Mouse (Mus musculus): ENCODE data around the gene Gnb4.

Gene Gnb4

DNA sequence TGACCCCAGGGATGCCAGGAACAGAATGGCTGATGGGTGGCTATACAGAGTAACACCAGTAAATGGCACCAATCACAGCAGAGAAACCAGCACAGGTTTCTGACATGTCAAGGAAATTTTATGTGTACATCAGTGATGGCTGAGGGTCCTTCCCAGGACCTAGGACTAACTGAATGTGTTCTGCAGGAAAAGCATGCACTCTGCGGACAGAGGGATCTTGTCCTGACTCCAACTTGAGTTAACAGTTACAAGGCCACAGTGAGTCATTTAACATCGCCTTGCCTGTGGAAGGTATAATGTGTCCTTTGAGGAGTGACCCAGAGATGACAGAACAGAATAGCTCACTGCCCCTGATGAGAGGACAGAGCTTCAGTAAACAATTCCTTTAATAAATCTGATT is 1.6 kb downstream of the Gnb4 start:
- DNase-seq (ENCODE audit: low read depth) = no peak

DNA sequence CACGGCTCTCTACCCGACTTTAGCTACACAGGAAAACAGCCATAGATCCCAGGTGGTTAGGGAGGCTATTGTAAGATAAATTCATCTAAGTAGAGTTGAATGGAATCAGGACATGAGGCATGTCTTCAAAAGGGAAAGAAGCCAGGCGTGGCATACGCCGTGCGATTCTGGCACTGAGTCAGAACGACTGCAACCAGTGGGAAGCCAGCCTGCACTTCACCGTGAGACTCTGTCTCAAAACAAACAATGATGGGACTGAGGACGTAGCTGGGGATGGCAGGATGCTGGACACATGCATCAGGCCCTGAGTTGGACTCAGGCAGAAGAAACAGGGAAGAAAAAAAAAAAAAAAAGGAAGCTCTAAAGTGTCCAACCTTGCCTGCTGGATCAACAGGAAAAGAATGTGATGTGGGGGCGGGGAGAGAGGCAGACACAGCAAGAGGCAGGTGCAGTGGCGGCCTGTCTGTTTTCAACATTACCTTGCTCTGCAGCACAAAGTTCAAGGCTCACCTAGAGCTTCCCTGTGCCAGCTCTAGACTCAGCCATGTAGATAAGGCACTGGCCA is 4.7 kb downstream of the Gnb4 start:
- DNase-seq (ENCODE audit: low read depth) = no peak

DNA sequence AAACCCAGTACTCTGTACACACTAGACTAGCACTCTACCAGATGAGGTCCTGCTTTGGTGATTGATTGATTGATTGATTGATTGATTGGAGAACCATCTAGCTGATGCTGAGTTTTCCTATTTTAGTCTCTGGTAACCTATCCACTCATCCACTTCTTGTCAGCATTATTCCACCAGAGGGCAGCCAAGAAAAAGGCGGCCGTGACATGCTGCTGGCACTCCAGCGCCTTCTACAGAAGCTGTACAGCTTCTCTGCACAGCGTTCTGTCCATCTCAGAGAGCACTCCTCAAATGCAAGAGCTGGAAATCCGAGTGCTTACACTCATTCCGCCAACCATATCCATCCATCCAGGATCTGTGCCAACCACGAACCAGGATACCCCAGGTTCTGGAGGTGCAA is 5.8 kb downstream of the Gnb4 start:
- DNase-seq (ENCODE audit: low read depth) = peak; percentile 64

- no peak for DNase-seq (ENCODE audit: low read depth)
Measured at GRCm38 (mm10) chr3:32609233-32609632, 7.2 kb downstream of the Gnb4 start.

GRCm38 (mm10) chr3:32601055-32601454 is 15.3 kb downstream of the Gnb4 start:
- DNase-seq (ENCODE audit: low read depth) = peak; percentile 94

- DNase-seq (ENCODE audit: low read depth) = peak; percentile 79
Measured at GRCm38 (mm10) chr3:32599328-32599727, 17.1 kb downstream of the Gnb4 start.

DNA sequence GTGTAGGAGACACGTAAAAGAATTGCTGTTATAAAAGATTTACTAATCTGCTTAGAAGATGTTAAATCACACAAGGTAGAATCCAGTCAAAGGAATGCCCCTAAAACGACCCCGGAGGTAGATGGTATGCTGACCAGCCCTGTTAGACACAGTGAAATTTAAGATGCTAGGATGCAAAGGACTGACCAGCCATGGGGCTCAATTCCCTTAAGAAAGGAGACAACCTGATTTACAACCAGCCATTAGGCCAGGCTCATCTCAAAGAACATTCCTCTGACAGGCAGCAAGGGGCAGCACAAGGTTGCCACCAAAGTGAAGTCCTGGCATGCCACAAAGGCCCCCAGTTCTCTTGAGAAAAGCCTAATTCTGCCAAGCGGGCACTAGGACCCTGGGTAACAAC is 21.3 kb downstream of the Gnb4 start:
- DNase-seq (ENCODE audit: low read depth) = no peak

DNA sequence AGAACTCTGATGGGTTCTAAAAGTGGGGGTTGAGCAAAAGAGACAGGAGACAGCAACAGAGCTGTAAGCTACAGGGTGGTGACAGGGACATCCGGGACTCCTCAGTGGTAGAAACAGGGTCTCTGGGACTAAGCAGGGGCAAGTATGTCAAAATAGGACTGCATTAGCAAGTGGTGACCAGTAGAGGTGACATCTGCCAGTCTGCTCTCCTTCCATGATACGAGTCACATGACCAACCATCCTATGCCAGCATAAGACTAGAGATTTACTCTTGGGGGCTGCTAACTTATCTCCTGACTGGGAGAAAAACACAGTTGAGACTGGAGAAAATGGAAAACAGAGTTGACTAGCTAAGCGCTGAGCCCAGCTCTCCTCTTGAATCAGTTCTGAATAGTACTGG is 30.1 kb downstream of the Gnb4 start:
- peak; percentile 24 for DNase-seq (ENCODE audit: low read depth)

DNA sequence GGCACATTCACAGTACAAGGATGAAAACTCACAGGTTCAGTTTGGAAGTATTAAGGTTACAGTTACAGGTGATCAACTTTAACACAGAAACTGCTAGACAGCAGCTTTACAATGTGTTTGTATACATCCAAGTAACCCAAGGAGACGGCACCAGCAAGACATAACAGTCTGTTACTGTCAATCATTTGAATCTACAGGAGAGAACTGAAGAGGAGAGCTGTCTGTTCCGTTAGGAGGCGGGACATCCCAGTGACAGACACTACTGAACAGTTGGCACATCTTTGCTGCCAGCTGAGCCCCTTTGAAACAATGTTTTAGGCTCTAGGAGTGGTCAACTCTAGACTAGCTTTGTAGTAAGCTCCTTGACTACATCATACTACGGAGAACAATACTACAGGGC is 32.9 kb downstream of the Gnb4 start:
- DNase-seq (ENCODE audit: low read depth) = no peak

- peak; percentile 69 for DNase-seq (ENCODE audit: low read depth)
Measured at GRCm38 (mm10) chr3:32581911-32582310, 34.5 kb downstream of the Gnb4 start.

DNA sequence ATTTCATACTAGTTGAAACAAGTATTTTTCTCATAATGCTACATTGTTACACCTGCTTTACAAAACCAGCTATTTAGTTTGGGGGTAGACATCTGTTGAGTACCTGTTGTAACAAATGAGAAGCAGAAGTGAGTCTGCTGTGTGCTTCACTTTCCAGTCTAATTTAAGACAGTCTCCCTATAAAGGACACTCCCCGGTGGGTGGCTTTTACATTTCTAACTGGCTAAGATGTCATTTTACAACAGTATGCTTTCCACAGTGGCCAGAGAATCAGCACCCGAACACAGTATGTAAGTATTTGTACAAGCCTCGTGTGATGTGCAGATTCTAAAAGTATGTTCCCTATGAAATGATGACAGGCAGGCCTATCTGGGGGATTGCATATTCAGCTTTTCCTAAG is 35.6 kb downstream of the Gnb4 start:
- DNase-seq (ENCODE audit: low read depth) = no peak

DNA sequence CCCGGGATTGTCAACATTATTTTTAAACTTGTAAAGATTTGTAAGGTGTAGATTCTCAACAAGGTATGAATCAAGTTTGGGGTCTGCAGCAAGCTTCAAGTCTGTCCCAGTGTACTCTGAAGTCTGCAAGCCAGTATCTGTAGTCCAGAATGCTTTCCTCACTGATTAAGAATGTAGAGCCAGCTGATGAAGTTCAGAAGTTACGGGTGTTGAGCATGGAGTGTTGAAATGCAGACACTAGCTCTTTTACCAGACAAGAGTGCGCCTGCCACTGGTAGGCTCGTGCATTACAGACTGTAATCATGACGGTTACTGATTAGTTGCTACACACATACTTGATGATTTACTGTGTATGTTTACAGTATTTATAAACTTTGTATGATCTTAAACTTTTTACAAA is 37.6 kb downstream of the Gnb4 start:
- DNase-seq (ENCODE audit: low read depth) = no peak

DNA sequence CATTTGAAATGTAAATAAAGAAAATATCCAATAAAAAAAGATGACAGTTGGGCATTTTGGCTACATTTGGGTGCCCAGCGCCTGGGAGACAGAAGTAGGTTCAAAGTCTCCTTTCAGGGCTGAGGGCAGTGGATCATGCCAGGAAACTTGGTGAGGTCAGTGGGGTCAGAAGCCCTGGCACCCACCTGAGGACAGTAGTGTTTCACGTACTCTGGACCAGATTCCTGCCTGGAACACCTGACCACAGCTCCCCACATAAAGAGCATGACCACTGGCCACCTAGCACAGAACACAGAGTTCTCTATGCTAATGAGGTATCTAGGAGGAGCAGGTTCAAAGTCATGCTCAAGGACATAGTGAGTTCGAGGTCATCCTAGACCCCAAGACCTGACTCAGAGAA is 41.2 kb downstream of the Gnb4 start:
- no peak for DNase-seq (ENCODE audit: low read depth)

GRCm38 (mm10) chr3:32573881-32574280 is 42.5 kb downstream of the Gnb4 start:
- no peak for DNase-seq (ENCODE audit: low read depth)

GRCm38 (mm10) chr3:32573086-32573485 is 43.3 kb downstream of the Gnb4 start:
- DNase-seq (ENCODE audit: low read depth) = no peak

DNA sequence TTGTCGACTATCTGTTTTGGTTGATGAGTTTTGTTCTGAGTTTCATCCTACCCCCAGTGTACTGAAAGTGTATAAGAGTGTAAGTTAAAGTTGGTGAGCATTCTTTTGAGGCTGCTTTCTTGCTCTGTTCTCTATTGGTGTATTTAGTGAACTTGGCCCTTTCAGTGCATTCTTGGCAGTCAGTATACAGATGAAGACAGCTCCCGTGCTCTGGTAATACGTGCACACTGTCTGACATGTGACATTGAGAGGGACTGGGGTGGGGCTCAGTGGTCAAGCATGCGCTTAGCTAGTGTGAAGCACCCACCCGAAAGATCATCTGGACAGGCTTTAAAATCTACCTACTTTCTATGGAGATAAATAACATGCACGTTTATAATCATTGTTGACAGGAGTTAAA is 53.0 kb downstream of the Gnb4 start:
- DNase-seq (ENCODE audit: low read depth) = no peak

- peak; percentile 69 for DNase-seq (ENCODE audit: low read depth)
Measured at GRCm38 (mm10) chr3:32553061-32553460, 63.3 kb downstream of the Gnb4 start.

GRCm38 (mm10) chr3:32538091-32538490 is 78.3 kb downstream of the Gnb4 start:
- DNase-seq (ENCODE audit: low read depth) = no peak

- no peak for DNase-seq (ENCODE audit: low read depth)
Measured at GRCm38 (mm10) chr3:32537556-32537955, 78.8 kb downstream of the Gnb4 start.

- DNase-seq (ENCODE audit: low read depth) = peak; percentile 32
Measured at GRCm38 (mm10) chr3:32535692-32536091, 80.7 kb downstream of the Gnb4 start.

Measured in 416B (cell line).